Mouse (Mus musculus) cerebellum, postnatal 10 days (tissue): Measurements from ENCODE around the gene Cbln3.

Source experiments
- DNase-seq, 2 experiments: peaks; one replicate each; pipeline ENCODE4 v3.0.0; 2021; ENCODE audit warnings: mixed read lengths in 2 of 2

The Cbln3 gene

DNA sequence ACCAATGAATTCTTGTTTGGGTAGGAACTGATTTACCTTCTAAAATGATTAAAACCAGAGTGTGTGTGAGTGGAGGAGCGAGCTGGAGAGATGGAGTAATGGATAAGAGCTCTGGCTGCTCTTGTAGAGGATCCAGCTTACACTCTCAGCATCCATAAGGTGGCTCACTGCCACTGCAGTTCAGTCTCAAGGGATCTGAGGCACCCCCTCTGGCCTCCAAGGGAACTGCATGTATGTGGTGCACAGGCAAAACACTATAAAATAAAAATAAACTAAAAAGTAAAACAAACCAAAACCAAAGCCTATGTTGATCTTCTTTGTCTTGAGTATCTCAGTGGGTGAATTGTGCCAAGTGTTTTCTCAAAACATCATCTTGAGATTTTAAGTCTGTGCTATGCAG, 4.6 kb downstream of the Cbln3 start:
- DNase-seq: peak; percentile 77 to 83

GRCm38 (mm10) chr14:55878316-55878940, 5.8 kb downstream of the Cbln3 start:
- no peak for DNase-seq

DNA sequence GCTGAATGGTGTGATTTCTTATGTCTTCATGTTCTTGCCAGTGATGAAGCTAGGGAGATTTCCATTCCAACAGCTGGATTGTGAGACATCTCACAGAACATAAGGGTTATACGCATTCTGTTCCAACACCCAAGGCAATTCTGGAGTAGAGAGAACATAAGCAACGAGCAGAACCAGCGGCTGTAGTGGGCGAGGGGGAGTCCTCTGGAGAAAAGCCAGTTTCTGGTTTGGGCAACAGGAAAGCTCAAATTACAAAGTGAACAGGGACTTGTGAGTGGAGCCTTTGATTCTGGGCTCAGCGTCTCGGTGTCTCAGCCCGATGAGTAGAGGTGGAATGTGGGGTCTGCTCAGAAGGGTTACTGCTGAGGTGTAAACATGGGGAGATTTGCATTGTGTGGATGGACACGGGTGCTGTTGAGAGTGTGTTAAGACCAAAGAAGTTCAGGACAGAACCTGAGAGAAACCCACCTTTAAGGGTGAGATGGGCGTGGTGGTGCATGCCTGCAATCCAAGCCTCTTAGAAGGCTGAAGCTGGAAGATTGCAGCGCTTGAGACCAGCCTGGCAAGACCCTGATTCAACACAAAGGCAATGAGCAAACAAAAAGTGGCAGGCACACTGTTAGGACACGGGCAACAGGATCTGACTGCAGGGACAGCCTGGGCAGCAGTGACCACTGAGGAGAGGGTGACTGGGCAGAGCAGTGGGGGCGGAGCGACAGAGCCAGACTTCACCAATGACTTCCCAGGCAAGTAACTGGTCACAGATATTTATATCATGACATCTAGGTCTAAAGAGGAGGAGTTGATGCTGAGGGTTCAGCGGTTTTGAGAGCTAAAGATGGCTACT, 6.5 kb downstream of the Cbln3 start:
- peak in 1 of 2 experiments; percentile 44 for DNase-seq

- peak; percentile 93 to 96 for DNase-seq
These were observed 10.2 kb downstream of the Cbln3 start for GRCm38 (mm10) chr14:55873714-55874683.

- no peak for DNase-seq
These were observed 10.9 kb downstream of the Cbln3 start for GRCm38 (mm10) chr14:55873242-55873713.

GRCm38 (mm10) chr14:55872551-55872950, 11.6 kb downstream of the Cbln3 start:
- DNase-seq: no peak

GRCm38 (mm10) chr14:55872039-55872438, 12.2 kb downstream of the Cbln3 start:
- DNase-seq: no peak

DNA sequence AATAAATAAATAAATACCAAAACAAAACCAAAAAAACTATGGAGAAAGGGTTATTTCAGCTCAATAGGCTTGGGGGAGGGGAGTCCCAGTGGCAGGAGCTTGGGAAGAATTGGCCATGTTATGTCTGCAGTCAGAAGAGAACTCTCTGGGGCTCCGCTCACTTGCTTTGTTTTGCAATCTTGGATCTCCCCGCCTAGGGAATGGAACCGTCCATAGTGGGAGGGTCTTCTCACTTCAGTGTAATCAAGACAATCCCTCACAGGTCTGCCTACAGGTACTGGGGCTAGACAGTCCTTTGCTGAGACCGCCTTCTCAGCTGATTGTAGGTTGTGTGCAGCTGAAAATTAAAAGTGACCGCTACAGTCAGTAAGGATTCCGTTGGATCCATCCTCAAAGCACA, 14.7 kb downstream of the Cbln3 start:
- no peak for DNase-seq

GRCm38 (mm10) chr14:55868230-55869026, 15.8 kb downstream of the Cbln3 start:
- DNase-seq: no peak

DNA sequence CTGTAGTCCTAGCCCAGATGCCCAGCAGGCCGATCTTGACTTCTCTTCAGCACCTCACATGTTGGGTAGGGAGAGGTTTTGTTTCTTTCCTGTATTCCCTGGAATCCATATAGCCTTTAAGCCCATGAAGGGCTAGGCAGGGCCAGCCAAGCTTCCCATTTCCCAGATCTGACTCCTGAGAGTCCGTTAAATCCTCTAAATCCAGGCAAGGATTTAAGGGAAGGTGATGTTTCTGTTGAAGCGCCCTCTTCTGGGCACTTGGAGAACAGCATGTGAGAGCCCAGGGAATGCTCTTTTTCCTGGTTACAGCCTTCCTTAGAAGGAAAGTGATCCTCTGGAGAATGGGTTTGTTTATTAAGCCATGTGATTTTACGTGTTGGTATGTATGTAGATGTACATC, 17.2 kb downstream of the Cbln3 start:
- DNase-seq: peak; percentile 79 to 83

- DNase-seq: peak; percentile 82 to 90
These were observed 20.4 kb downstream of the Cbln3 start for GRCm38 (mm10) chr14:55863773-55864172.

DNA sequence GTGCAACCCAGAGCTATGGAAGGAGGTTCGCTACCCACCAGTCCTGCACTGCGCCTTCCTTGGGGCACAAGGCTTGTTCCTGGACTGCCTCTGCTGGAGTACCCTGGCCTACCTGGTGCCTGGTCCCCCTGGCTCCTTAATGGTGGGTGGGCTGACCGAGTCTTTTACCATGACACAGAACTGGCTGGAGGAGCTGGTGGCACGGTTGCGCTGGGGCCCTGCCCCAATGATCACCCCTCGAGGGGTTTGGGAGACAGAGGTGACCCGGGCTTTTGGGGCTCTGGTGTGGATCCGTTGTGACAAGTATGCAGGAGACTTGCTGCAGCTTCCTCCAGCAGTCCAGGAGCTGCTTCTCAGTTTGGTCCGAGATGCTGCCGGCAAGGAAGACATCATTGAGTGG, 21.2 kb downstream of the Cbln3 start:
- DNase-seq: no peak

DNA sequence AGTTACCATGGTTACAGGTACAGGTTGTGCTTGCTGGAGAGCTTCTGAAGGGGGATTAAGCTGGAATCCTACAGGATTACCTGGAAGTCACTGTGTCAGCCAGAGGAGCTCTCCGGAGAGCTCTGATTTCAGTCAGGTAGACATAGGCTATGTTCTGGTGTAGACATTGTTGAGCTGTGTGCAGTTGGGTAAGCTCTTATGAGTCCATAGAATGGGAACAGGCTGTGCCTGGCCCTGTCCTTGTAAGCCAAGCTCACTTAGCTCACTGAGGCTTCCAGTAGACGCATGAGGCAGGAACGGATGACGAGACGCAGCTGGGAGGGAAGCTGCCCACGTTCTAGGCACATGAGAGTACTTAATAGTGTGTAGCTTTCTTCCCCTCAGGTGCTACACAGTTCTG, 22.0 kb downstream of the Cbln3 start:
- no peak for DNase-seq

DNA sequence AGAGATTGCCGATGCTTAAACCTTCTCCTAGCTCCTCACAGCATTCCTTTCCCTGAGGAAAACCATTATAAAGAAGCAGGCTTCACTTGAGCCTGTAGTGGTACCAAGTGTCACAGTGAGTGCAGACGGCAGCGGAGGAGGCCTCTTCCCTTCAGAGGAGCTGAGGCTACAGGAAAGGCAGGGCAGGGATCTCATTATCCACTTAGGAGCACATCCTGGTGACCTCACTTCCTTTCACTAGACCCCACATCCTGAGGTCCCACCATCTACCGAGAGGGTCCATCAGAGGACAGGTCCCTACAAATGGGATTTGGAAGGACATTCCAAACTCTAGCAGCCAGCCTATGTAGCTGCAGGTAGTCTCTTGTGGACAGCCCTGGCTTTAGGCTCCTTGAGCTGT, 26.6 kb downstream of the Cbln3 start:
- DNase-seq: no peak

DNA sequence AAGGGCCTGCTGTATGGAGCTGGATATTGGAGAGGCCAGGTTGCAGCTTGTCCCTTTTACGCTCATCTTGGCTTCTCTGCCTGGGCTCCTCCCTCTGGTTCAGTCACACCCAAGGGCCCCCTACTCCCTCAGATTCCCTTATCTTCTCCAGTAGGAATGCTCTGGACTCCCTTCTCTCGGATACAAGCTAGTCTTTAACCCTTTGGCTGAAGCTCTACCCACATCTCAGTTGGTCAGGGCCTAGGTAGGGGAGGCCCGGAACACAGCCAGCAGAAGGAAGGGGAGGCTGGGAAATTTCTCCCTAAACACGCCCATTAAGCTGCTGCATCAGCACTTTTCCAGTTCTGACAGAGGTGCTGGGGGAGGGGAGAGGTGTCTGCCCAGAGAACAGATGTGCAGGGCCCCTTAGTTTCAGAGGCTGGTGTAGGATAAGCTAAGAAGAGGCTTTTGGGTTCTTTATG, 29.1 kb downstream of the Cbln3 start:
- DNase-seq: peak; percentile 34 to 47

- DNase-seq: no peak
These were observed 29.6 kb downstream of the Cbln3 start for GRCm38 (mm10) chr14:55854406-55855100.

- peak; percentile 66 to 78 for DNase-seq
These were observed 30.4 kb downstream of the Cbln3 start, which contains the start of gene Nynrin for GRCm38 (mm10) chr14:55853621-55854285. Gene Nynrin (plus strand): TSS chr14:55854010.

DNA sequence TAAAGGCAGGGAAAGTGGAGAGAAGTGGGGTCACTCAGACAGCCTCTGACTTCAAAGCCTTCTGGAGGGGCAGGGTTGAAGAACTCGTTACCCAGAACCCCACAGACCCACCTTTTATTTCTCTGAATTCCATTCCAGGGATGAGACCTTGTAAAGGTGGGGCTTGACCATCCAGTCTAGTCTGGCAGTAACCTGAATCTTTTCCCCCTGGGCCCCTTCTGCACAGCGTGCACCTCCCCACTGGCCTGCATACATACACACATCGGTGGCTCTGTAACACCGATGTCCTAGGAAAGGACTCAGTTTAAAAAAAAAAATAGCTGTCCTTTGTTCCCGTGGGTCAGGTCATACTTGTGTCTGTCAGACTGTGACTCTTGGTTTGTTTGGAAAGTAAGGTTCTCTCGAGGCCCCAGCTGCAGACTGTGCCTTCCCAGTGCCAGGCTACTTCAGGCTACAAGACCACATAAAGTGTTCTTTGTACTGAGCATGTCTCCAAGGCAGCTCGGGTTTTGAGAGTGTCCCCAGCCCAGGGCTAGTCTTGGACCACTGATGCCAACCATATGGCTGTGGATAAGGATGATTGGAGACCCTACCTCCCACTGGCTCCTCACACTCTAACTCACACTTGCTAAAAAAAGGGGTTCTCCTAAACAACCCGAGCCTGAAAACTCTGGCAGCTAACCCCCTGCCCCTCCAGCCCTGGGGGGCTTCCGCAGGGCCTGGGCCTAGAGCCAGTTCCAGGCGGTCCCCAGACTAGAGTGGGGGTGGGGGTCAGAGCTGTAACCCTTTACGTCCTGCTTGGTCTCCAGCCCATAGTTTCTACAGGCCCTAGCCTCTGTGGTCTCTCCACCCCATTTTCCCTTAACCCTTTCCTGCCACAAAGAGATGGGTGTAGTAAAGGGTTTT, 31.3 kb downstream of the Cbln3 start:
- peak; percentile 71 to 79 for DNase-seq

- no peak for DNase-seq
These were observed 33.3 kb downstream of the Cbln3 start for GRCm38 (mm10) chr14:55850885-55851284.
